Mouse (Mus musculus) midbrain, embryonic 10.5 days (tissue): ENCODE measurements around the gene Nos1. TPM values are rescaled to one million over a fixed set of nuclear protein-coding genes. Genes with fewer than 3 reads are reported as not detected.

Experiments used
- DNase-seq: peaks from one replicate; pipeline ENCODE4 v3.0.0-alpha.2; 2017; ENCODE audit warnings: low spot score
- H3K27ac ChIP-seq: fragments of 300-500 bp; sonication (generic); replicated peaks from 2 replicates; pipeline ENCODE4 v1.5.1; 2016; ENCODE audit warnings: mild to moderate bottlenecking
- H3K27me3 ChIP-seq: fragments of 300-500 bp; sonication (generic); 2 replicates; pipeline ENCODE4 v1.6.1; 2016; ENCODE audit warnings: low read depth, mild to moderate bottlenecking; ENCODE audit not compliant: poor library complexity, severe bottlenecking
- H3K36me3 ChIP-seq: fragments of 300-500 bp; sonication (generic); 2 replicates; pipeline ENCODE4 v1.6.1; 2016; ENCODE audit warnings: mild to moderate bottlenecking, moderate library complexity
- H3K4me1 ChIP-seq: fragments of 300-500 bp; sonication (generic); 2 replicates; pipeline ENCODE4 v1.6.1; 2016
- H3K4me3 ChIP-seq: fragments of 300-500 bp; sonication (generic); 2 replicates; pipeline ENCODE4 v1.5.1; 2016; ENCODE audit warnings: mild to moderate bottlenecking, moderate library complexity
- H3K9me3 ChIP-seq: fragments of 300-500 bp; sonication (generic); replicated peaks from 2 replicates; pipeline ENCODE4 v1.6.1; 2016; ENCODE audit warnings: mild to moderate bottlenecking
- WGBS: fragments of 180-500 bp; shearing (Covaris S2); methylation state at CpG from one replicate; pipeline ENCODE4 v1.1.7; 2016; 5-methylcytosine and 5-hydroxymethylcytosine counted together
- polyA plus RNA-seq: library from polyadenylated mRNA; unstranded; fragments of >200 nt; fragmentation: Nextera tagmentation; extraction: Ambion mirVana; gene quantifications from 2 replicates; pipeline ENCODE4 v1.2.1, GENCODE M21; 2016

The Nos1 gene
- polyA plus RNA-seq, 1 experiment from 2014 or later = 0.25 TPM

DNA sequence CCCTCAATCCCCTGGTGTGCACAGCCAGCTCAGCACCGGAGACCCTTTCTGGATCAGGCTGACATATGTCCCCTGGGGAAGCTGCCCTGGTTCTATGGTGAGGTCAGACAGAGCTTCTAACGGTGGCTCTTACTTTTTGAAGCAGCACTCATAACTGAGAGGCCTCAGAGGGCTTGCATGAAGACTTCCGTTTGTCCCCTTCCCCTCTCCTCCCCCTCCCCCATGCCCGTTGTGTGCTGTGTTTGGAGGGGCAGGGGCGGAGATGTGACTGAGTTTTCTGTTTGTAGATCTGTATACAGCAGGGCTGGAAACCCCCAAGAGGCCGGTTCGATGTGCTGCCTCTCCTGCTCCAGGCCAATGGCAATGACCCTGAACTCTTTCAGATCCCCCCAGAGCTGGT is 122.7 kb downstream of the Nos1 start:
- peaks cover 34% of the 10 kb centered on the region for H3K4me1 ChIP-seq
- H3K27ac ChIP-seq = peak overlapping the region; percentile 72
- H3K27me3 ChIP-seq = peaks cover 9% of the 10 kb centered on the region; the same call in 1 of the 2 replicates
- H3K36me3 ChIP-seq = no peaks in the 10 kb centered on the region
- DNase-seq = no peak
- H3K4me3 ChIP-seq = no peak overlapping the region
- H3K9me3 ChIP-seq = no peaks in the 10 kb centered on the region
- WGBS = 50% methylated on average over 7 of the region's 7 CpGs

DNA sequence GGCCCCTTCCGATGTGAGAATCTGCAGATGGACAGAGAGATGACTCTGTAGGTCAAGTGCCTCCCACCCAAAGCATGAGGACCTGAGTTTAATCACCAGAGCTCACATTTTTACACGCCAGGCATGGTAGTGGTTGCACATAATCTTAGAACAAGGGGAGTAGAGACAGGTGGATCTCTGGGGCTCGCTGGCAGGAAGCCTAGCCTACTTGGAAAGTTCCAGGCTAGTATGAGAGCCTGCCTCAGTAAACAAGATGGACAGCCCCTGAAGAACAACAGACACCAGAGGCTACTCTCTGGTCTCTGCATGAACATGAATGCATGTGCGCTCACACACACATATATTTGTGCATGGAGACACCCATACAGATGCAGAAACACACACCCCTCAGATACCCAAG is 124.9 kb downstream of the Nos1 start:
- WGBS = 85% methylated on average over 4 of the region's 4 CpGs

DNA sequence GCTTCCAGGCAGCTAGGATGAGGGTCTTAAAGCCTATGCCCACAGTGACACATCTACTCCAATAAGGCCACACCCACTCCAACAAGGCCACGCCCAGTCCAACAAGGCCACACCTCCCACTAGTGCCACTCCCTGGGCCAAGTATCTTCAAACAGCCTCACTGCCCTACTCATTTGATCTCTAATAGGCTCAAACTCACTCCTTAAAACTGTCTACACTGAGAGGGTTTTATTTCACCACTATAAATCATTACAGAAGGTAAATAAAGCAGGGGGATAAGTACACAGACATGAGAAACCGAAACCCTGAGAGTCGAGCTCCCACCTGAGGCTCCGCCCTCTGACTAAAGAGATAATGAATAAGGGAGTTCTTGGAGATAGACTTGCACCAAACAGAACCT is 128.7 kb downstream of the Nos1 start:
- Histone ChIP-seq H3K4me3 (no peak overlapping the region), H3K27me3 (no peaks in the 10 kb centered on the region), H3K36me3 (no peaks in the 10 kb centered on the region), H3K4me1 (no peaks in the 10 kb centered on the region), H3K9me3 (no peaks in the 10 kb centered on the region), H3K27ac (no peak overlapping the region)
- 86% methylated on average over 4 of the region's 4 CpGs for WGBS
- no peak for DNase-seq

More for the DNA sequence above, 124.9 kb downstream of the Nos1 start:
- Histone ChIP-seq H3K27me3 (no peaks in the 10 kb centered on the region), H3K27ac (no peak overlapping the region), H3K4me3 (no peak overlapping the region), H3K9me3 (no peaks in the 10 kb centered on the region), H3K4me1 (peaks cover 24% of the 10 kb centered on the region), H3K36me3 (no peaks in the 10 kb centered on the region)
- DNase-seq = no peak

DNA sequence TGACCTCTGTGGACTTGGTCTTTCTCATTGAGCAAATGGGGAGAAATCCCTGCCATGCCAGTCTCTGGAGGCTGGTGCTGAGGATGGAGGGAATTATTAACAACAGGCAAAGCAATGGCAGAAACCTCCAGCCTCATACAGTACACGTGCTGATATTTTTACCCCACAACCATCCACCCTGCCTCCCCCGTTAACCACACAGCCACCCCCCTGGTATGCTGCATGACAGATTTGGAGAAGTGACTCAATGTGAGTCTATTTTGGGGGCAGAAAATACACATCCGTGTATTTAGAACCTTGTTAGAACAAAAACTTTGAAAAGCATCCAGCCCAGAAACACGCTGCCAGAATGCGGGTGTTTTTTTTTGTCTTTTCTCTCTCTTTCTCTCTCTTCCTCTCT is 135.5 kb downstream of the Nos1 start:
- H3K4me1 ChIP-seq = no peaks in the 10 kb centered on the region
- no peak overlapping the region for H3K4me3 ChIP-seq
- H3K36me3 ChIP-seq = no peaks in the 10 kb centered on the region
- H3K27me3 ChIP-seq = no peaks in the 10 kb centered on the region
- no peak for DNase-seq
- no peak overlapping the region for H3K27ac ChIP-seq
- WGBS = 92% methylated on average over 5 of the region's 5 CpGs
- no peaks in the 10 kb centered on the region for H3K9me3 ChIP-seq

DNA sequence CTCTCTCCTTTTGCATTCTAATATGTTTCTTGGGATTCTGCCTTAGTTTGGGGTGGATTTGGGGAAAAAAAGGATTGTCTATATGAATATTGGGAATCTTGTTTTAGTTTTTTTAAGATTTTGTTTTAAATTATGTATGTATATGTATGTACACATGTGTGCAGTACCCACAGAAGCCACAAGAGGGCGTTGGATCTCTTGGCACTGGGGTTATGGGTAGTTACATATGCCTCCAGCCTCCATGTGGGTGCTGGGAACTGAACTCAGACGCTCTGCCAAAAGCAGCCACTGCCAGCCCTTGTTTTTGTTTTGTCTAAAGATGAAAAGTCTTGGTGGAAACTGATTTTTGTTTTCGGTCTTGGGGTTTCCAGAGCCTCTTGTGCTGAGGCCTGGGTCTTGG is 136.1 kb downstream of the Nos1 start:
- Histone ChIP-seq H3K4me1 (no peaks in the 10 kb centered on the region), H3K27ac (no peak overlapping the region), H3K36me3 (no peaks in the 10 kb centered on the region), H3K9me3 (no peaks in the 10 kb centered on the region), H3K4me3 (no peak overlapping the region), H3K27me3 (no peaks in the 10 kb centered on the region)
- no peak for DNase-seq
- 61% methylated on average over 3 of the region's 3 CpGs for WGBS

DNA sequence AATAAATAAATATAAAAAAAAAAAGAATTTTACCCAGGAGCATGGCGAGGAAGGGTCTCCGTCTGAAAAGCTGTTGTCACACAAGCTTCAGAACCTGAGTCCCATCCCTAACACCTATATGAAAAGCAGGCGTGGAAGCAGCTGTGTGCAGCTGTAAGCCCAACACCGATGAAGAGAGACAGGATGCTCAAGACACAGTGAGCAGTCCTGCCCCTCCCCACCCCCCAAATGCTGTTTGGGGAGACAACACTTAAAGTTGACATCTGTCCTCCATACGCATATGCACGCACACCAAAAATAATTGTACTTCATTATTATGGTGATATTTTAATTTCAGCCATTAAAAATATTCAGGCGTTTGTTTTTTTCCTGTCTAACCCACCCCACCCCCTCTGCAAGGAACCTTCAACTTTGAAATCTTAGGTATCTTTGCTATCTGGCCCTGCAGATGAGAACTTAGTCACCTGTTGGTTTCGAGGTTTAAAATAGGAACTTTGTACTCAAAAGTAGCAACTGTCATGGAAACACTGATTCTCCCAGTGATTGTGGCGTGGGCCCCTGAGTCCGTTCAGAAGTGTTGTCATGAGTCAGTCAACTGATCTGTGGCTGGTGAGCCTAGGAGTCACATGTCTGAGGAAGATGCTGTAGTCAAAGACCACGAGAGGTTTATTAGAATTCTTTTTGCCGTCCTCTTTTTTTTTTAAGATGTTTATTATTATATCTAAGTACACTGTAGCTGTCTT is 141.1 kb downstream of the Nos1 start:
- Histone ChIP-seq H3K27ac (no peak overlapping the region), H3K4me3 (no peak overlapping the region), H3K9me3 (no peaks in the 10 kb centered on the region), H3K27me3 (0 out of 2 replicates have a peak, but pooled peaks cover 8% of the 10 kb centered on the region), H3K36me3 (no peaks in the 10 kb centered on the region), H3K4me1 (peaks cover 3% of the 10 kb centered on the region; the same call in 1 of the 2 replicates)
- WGBS = 89% methylated on average over 12 of the region's 12 CpGs
- no peak for DNase-seq

DNA sequence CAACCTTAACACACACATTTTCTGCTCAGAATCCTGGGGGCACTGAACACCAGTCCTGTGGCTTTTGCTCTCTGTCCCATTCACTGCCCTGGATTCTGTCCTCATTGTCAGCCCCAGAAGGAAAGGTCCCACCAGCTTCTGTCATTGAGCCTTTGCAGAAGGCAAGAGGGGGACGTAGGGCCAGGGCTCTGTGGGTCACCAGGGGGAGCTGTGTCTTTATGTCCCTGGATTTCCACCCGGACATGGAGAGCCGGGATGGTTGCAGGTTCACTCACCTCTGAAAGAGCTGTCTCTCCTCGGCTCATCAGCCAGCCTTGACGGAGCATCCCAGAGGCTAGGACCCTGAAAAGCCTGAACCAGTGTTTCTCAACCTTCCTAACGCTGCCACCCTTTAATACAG is 142.9 kb downstream of the Nos1 start:
- no peaks in the 10 kb centered on the region for H3K36me3 ChIP-seq
- peaks cover 3% of the 10 kb centered on the region; the same call in 1 of the 2 replicates for H3K4me1 ChIP-seq
- H3K27ac ChIP-seq = no peak overlapping the region
- no peak for DNase-seq
- H3K9me3 ChIP-seq = no peaks in the 10 kb centered on the region
- 39% methylated on average over 6 of the region's 6 CpGs for WGBS
- no peak overlapping the region for H3K4me3 ChIP-seq
- H3K27me3 ChIP-seq = 0 out of 2 replicates have a peak, but pooled peaks cover 8% of the 10 kb centered on the region

DNA sequence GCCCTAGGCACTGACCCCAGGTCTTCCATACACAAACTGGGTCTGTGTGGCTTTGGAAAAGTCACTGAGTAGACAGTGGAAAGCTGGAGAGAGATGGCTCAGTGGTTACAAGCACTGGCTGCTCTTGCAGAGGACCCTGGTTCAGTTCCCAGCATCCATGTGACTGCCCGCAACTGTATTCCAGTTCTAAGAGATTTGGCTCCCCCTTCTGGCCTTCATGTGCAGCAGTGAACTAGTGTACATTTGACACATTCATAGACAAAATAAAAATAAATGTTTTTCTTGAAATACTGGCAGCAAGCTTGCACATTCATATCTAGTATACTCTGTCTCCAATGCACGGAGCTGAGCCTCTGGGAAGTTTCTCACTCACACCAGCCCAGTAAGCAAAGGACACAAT is 147.7 kb downstream of the Nos1 start:
- Histone ChIP-seq H3K36me3 (no peaks in the 10 kb centered on the region), H3K4me3 (no peak overlapping the region), H3K9me3 (no peaks in the 10 kb centered on the region), H3K27ac (no peak overlapping the region), H3K27me3 (peaks cover 23% of the 10 kb centered on the region), H3K4me1 (peaks cover 3% of the 10 kb centered on the region; the same call in 1 of the 2 replicates)
- DNase-seq = no peak
- WGBS = 92% methylated on average over 2 of the region's 2 CpGs

DNA sequence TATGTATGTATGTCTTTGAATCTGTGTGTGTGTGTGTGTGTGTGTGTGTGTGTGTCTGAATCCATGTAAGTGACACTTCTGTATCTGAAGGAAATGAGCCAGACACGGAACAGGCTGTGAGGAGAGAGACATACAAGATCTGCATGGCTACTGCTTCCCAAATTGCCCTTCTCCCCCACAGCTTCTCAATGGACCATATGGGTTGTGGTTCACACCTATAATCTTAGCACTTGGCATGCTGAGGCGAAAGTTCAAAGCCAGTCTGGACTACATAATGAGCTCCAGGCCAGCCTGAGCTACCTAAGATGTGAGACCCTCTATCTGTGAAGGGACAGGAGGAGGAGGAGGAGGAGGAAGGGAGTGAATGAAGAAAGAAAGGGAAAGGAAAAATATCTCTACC is 151.4 kb downstream of the Nos1 start:
- no peak overlapping the region for H3K4me3 ChIP-seq
- no peaks in the 10 kb centered on the region for H3K9me3 ChIP-seq
- no peak for DNase-seq
- 89% methylated on average over 2 of the region's 2 CpGs for WGBS
- peaks cover 29% of the 10 kb centered on the region for H3K27me3 ChIP-seq
- H3K4me1 ChIP-seq = no peaks in the 10 kb centered on the region
- H3K36me3 ChIP-seq = no peaks in the 10 kb centered on the region
- H3K27ac ChIP-seq = no peak overlapping the region

DNA sequence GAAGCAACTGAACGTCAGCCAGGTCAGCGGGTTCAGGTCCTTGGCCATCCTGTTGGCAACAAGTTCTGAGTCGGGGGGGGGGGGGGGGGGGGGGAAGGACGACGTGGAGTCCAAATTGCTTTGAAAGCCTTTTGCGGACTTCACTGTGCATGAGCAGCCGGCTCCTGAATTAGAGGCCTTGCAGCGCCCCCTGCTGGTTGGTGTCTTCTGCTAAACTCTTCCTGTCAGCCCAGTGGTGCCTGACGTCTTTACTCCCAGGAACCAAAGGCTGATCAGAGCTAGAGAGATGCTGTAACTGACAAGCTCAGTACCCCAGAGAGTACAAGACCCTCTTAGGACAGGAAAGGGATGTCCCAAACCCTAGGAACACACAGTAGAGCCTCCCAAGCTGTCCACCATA is 152.0 kb downstream of the Nos1 start:
- H3K27me3 ChIP-seq = peaks cover 29% of the 10 kb centered on the region
- no peak overlapping the region for H3K27ac ChIP-seq
- peak; percentile 86 for DNase-seq
- no peaks in the 10 kb centered on the region for H3K36me3 ChIP-seq
- H3K4me3 ChIP-seq = no peak overlapping the region
- H3K4me1 ChIP-seq = no peaks in the 10 kb centered on the region
- H3K9me3 ChIP-seq = no peaks in the 10 kb centered on the region
- 5% methylated on average over 8 of the region's 9 CpGs for WGBS

DNA sequence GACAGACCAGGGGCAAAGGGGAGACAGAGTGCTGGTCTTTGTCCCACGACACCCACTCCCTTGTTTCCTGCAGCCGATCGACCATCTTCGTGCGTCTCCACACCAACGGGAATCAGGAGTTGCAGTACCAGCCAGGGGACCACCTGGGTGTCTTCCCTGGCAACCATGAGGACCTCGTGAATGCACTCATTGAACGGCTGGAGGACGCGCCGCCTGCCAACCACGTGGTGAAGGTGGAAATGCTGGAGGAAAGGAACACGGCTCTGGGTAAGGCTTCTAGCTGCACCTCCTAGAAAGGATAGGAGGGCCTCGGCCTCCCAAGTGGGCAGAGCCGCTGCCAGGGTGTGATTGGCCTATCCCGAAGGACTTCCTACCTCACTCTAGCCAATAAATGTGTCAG is 155.5 kb downstream of the Nos1 start:
- peaks cover 26% of the 10 kb centered on the region for H3K27me3 ChIP-seq
- H3K9me3 ChIP-seq = no peaks in the 10 kb centered on the region
- 0 out of 2 replicates have a peak, but pooled peaks cover 4% of the 10 kb centered on the region for H3K4me1 ChIP-seq
- H3K36me3 ChIP-seq = no peaks in the 10 kb centered on the region
- 79% methylated on average over 16 of the region's 16 CpGs for WGBS
- no peak overlapping the region for H3K27ac ChIP-seq
- H3K4me3 ChIP-seq = no peak overlapping the region
- no peak for DNase-seq

DNA sequence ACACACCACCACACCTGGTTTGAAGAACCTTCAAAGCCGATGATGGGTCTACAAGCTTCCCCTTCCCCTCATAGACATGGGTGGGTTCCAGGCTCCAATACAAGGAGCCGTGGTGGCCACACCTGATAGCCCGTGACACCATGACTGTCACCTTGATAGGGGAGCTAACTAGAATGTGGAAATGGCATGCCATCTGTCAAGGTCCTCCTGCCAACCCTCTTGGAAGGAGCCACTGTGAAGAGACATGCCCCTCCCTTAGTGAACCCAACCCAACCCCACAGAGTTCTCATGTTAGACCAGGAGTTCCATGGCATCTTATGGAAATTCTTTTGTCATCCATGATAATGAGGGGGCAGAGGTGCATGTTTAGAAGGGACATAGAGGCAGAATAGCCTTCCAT is 156.4 kb downstream of the Nos1 start:
- 86% methylated on average over 3 of the region's 3 CpGs for WGBS
- Histone ChIP-seq H3K4me3 (no peak overlapping the region), H3K9me3 (no peaks in the 10 kb centered on the region), H3K36me3 (no peaks in the 10 kb centered on the region), H3K4me1 (0 out of 2 replicates have a peak, but pooled peaks cover 4% of the 10 kb centered on the region), H3K27me3 (peaks cover 19% of the 10 kb centered on the region; the same call in 1 of the 2 replicates), H3K27ac (no peak overlapping the region)
- DNase-seq = no peak

DNA sequence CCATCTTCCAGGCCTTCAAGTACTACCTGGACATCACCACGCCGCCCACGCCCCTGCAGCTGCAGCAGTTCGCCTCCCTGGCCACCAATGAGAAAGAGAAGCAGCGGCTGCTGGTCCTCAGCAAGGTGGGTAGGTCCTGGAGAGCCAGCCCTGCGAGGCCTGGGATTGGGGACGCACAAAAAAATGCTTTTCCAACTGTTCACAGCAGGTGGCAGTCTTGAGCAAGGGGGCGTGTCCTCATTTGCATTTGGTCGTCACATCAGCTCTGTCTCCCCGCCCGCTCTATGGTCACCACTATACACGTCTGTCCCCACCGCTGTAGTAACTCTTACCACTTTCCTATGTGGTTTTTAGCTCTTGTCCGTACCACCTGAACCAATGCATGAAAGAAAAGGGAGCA is 157.3 kb downstream of the Nos1 start:
- H3K27ac ChIP-seq = no peak overlapping the region
- H3K4me3 ChIP-seq = peak overlapping the region; percentile 43
- 13% methylated on average over 14 of the region's 14 CpGs for WGBS

More for the DNA sequence above, 157.3 kb downstream of the Nos1 start:
- Histone ChIP-seq H3K27me3 (peaks cover 14% of the 10 kb centered on the region; the same call in 1 of the 2 replicates), H3K9me3 (no peaks in the 10 kb centered on the region), H3K36me3 (no peaks in the 10 kb centered on the region), H3K4me1 (0 out of 2 replicates have a peak, but pooled peaks cover 4% of the 10 kb centered on the region)
- DNase-seq = peak; percentile 81
